Mouse (Mus musculus) lung, embryonic 16.5 days (tissue): ENCODE measurements around the gene Gm21972. TPM values are rescaled to one million over a fixed set of nuclear protein-coding genes. Genes with fewer than 3 reads are reported as not detected.

Source experiments
- ATAC-seq: fragments of 200-750 bp; cut with Nextera tagmentation; 2 replicates; pipeline ENCODE4 v1.8.0; 2017; ENCODE audit warnings: low read depth, mild to moderate bottlenecking, moderate library complexity
- H3K27ac ChIP-seq: fragments of 300-500 bp; sonication (generic); 2 replicates; pipeline ENCODE4 v1.5.1; 2014; ENCODE audit warnings: mild to moderate bottlenecking, control low read depth, low read length
- H3K27me3 ChIP-seq: fragments of 300-500 bp; sonication (generic); 2 replicates; pipeline ENCODE4 v1.6.1; 2014; ENCODE audit warnings: low read depth, low read length, mixed read lengths; ENCODE audit not compliant: control insufficient read depth, insufficient read depth
- H3K36me3 ChIP-seq: fragments of 300-500 bp; sonication (generic); 2 replicates; pipeline ENCODE4 v1.6.1; 2014; ENCODE audit warnings: low read length; ENCODE audit not compliant: control insufficient read depth, insufficient read depth
- H3K4me1 ChIP-seq: fragments of 300-500 bp; sonication (generic); replicated peaks from 2 replicates; pipeline ENCODE4 v1.6.1; 2014; ENCODE audit warnings: low read length, mixed read lengths; ENCODE audit not compliant: control insufficient read depth, insufficient read depth
- H3K4me2 ChIP-seq: fragments of 300-500 bp; sonication (generic); 2 replicates; pipeline ENCODE4 v1.6.1; 2014; ENCODE audit warnings: low read depth, low read length, control low read depth
- H3K4me3 ChIP-seq: fragments of 300-500 bp; sonication (generic); 2 replicates; pipeline ENCODE4 v1.5.1; 2014; ENCODE audit warnings: mild to moderate bottlenecking, low read length, control low read depth
- H3K9ac ChIP-seq: fragments of 300-500 bp; sonication (generic); 2 replicates; pipeline ENCODE4 v1.6.1; 2014; ENCODE audit warnings: low read length, control low read depth
- H3K9me3 ChIP-seq: fragments of 300-500 bp; sonication (generic); 2 replicates; pipeline ENCODE4 v1.6.1; 2016; ENCODE audit warnings: low read length; ENCODE audit not compliant: control insufficient read depth
- WGBS: fragments of 180-500 bp; shearing (Covaris S2); extraction: QIAGEN DNeasy Blood & Tissue Kit; methylation state at CpG from one replicate; pipeline ENCODE4 v1.1.7; 2014; 5-methylcytosine and 5-hydroxymethylcytosine counted together
- polyA plus RNA-seq: library from polyadenylated mRNA; unstranded; fragments of >200 nt; fragmentation: Nextera tagmentation; extraction: Ambion mirVana; gene quantifications from 2 replicates; pipeline ENCODE4 v1.2.1, GENCODE M21; 2015

The Gm21972 gene
- polyA plus RNA-seq: not detected in 2 replicates

DNA sequence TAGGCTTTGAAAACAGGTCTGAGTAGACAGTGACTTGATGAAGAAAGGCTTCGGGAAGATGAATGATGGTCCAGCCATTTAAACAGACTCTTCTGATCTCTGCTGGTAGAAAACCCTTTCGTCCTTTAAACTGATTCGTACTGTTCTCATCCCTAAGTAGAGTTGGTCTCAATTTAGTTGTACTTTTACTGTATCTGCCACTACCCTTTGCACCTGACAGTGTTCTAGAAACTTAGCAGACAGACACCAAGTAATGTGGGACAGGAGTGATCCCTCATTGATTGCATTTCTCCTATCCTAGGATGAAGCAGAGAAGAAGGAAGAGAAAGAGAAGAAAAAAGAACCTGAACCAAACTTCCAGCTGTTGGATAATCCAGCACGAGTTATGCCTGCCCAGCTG lies at the start of gene Gm21972:
TSS of gene Gm21972 (plus strand) at position 301 of the 400 bp plus-strand sequence.
- ATAC-seq: no peak
- no peaks in the 10 kb centered on the region for H3K9me3 ChIP-seq
- WGBS: 93% methylated on average over 4 of the region's 4 CpGs

DNA sequence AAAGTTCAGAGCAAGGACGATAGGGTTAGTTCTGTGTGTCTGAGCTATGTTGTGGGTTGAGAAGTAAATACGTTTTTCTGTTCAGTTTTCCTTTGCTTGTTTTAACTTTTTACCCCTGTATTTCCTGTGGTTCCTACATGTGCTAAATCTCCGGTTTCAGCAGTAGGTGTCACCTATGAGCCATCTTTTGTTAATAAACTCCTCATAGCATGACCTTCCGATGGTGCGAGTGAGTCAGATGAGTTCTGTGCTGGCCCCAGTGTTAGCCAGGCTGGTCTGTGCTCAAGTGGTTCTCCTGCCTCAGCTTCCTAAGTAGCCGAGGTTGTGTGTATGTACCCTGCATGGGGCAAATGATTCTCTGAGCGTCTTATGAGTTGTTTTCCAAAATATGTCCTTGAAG lies 39.0 kb upstream of the Gm21972 start:
- Histone ChIP-seq H3K4me2 (no peak overlapping the region), H3K27ac (no peak overlapping the region), H3K9ac (no peak overlapping the region), H3K36me3 (peaks cover 34% of the 10 kb centered on the region), H3K27me3 (no peaks in the 10 kb centered on the region), H3K4me1 (no peaks in the 10 kb centered on the region), H3K9me3 (no peaks in the 10 kb centered on the region), H3K4me3 (no peak overlapping the region)
- 81% methylated on average over 7 of the region's 7 CpGs for WGBS
- no peak for ATAC-seq

More for the DNA sequence above, at the start of gene Gm21972:
- peaks cover 42% of the 10 kb centered on the region for H3K36me3 ChIP-seq
- no peak within 1 kb of the TSS for H3K4me3 ChIP-seq
- no peaks in the 10 kb centered on the region for H3K27me3 ChIP-seq
- H3K9ac ChIP-seq: no peak within 1 kb of the TSS
- no peaks in the 10 kb centered on the region for H3K4me1 ChIP-seq
- no peak within 1 kb of the TSS for H3K27ac ChIP-seq
- no peak within 1 kb of the TSS for H3K4me2 ChIP-seq

- no peak overlapping the region for H3K27ac ChIP-seq
- H3K4me2 ChIP-seq: no peak overlapping the region
- no peaks in the 10 kb centered on the region for H3K27me3 ChIP-seq
- H3K36me3 ChIP-seq: peaks cover 3% of the 10 kb centered on the region; the same call in 1 of the 2 replicates
- WGBS: 95% methylated on average over 1 of the region's 1 CpGs
- H3K9ac ChIP-seq: no peak overlapping the region
- no peak overlapping the region for H3K4me3 ChIP-seq
- no peaks in the 10 kb centered on the region for H3K4me1 ChIP-seq
- H3K9me3 ChIP-seq: no peaks in the 10 kb centered on the region
- no peak for ATAC-seq
Measured at GRCm38 (mm10) chr1:86105054-86105453, 28.4 kb upstream of the Gm21972 start.

- no peaks in the 10 kb centered on the region for H3K9me3 ChIP-seq
- WGBS: 52% methylated on average over 6 of the region's 6 CpGs
- H3K4me1 ChIP-seq: no peaks in the 10 kb centered on the region
- H3K9ac ChIP-seq: no peak within 1 kb of the TSS
- H3K4me3 ChIP-seq: no peak within 1 kb of the TSS
- H3K4me2 ChIP-seq: no peak within 1 kb of the TSS
- peaks cover 4% of the 10 kb centered on the region; the same call in 1 of the 2 replicates for H3K36me3 ChIP-seq
- no peak within 1 kb of the TSS for H3K27ac ChIP-seq
- peak; percentile 81; the same call in 1 of the 2 replicates for ATAC-seq
- H3K27me3 ChIP-seq: no peaks in the 10 kb centered on the region
Measured at GRCm38 (mm10) chr1:86111779-86112178, 21.7 kb upstream of the Gm21972 start, which contains the start of gene Htr2b. Htr2b (minus strand) TSS chr1:86111970.

- no peak for ATAC-seq
- Histone ChIP-seq H3K9me3 (no peaks in the 10 kb centered on the region), H3K9ac (no peak overlapping the region), H3K27me3 (no peaks in the 10 kb centered on the region), H3K4me3 (no peak overlapping the region), H3K36me3 (peaks cover 17% of the 10 kb centered on the region), H3K27ac (no peak overlapping the region), H3K4me1 (no peaks in the 10 kb centered on the region), H3K4me2 (no peak overlapping the region)
- WGBS: 82% methylated on average over 3 of the region's 3 CpGs
Measured at GRCm38 (mm10) chr1:86114141-86114540, 19.3 kb upstream of the Gm21972 start.

DNA sequence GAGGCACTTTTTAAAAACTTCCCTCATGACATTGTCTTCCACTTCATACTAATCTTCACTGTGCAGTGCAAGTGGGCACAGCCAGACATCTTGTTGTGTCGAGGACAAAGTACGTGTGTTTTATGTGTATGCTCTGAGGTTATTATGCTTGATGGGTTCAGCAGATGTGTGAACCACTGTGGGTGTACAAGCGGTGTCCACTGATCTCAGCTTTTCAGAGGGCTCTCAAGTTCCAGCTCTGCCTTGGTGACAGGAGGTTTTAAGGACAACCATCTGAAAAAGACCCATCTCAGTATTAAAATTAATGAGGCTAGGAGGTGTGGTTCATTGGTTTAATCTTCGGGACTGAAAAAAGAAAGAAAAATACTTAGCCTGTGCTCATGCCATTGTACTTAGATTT lies 13.9 kb upstream of the Gm21972 start:
- Histone ChIP-seq H3K4me2 (no peak overlapping the region), H3K9ac (no peak overlapping the region), H3K27me3 (no peaks in the 10 kb centered on the region), H3K27ac (no peak overlapping the region), H3K4me1 (no peaks in the 10 kb centered on the region), H3K4me3 (no peak overlapping the region), H3K36me3 (peaks cover 23% of the 10 kb centered on the region), H3K9me3 (no peaks in the 10 kb centered on the region)
- ATAC-seq: no peak
- 87% methylated on average over 4 of the region's 4 CpGs for WGBS

DNA sequence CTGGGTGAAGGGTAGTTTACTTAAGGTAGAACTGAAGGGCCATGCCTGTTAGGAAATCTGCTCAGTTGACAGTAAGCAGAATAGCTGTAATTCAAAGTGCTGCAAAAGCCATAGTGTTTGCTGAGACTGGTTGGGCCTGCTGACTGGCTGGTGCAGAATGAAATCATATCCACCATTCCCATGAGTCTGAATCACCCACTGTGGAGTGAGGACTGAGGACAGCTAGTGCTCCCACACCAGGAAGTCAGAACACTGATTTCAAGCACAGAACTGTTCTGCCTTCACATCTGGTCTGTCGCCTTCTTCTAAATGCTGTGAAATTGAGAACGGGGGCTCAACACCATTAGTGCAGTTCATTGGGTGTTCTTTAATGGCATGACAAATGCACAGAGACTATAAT lies 7.4 kb upstream of the Gm21972 start:
- ATAC-seq: no peak
- Histone ChIP-seq H3K9me3 (no peaks in the 10 kb centered on the region), H3K4me2 (no peak overlapping the region), H3K4me1 (no peaks in the 10 kb centered on the region), H3K9ac (no peak overlapping the region), H3K36me3 (peaks cover 21% of the 10 kb centered on the region), H3K27me3 (no peaks in the 10 kb centered on the region), H3K27ac (no peak overlapping the region), H3K4me3 (no peak overlapping the region)
- 97% methylated on average over 2 of the region's 2 CpGs for WGBS

- Histone ChIP-seq H3K36me3 (peaks cover 45% of the 10 kb centered on the region), H3K27ac (no peak overlapping the region), H3K4me2 (no peak overlapping the region), H3K4me3 (no peak overlapping the region), H3K4me1 (no peaks in the 10 kb centered on the region), H3K9ac (no peak overlapping the region), H3K27me3 (no peaks in the 10 kb centered on the region), H3K9me3 (no peaks in the 10 kb centered on the region)
- 92% methylated on average over 6 of the region's 6 CpGs for WGBS
- no peak for ATAC-seq
Measured at GRCm38 (mm10) chr1:86135315-86135714, 1.9 kb downstream of the Gm21972 start.

DNA sequence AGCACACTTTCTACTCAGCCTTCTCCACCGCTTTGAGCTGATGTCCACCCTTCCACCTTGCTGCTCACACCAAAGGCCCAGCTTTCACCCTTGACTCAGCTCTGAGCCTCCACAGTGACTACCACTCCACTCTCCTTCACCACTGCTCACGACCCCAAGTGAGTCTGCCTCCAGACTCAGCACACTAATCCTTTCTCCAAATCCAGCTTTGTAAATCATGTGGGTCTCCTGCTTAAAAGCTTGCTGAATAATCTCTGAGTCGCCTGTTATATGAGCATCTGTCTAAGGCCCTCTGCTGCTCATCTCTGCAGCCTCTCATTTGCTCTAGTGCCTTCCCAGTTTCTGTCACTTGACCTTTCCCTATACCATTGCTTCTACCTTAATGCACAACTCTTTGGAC lies 7.6 kb downstream of the Gm21972 start:
- H3K36me3 ChIP-seq: peaks cover 18% of the 10 kb centered on the region
- no peak overlapping the region for H3K27ac ChIP-seq
- no peak overlapping the region for H3K4me3 ChIP-seq
- H3K4me1 ChIP-seq: no peaks in the 10 kb centered on the region
- no peaks in the 10 kb centered on the region for H3K9me3 ChIP-seq
- H3K27me3 ChIP-seq: no peaks in the 10 kb centered on the region
- H3K4me2 ChIP-seq: no peak overlapping the region
- WGBS: 80% methylated on average over 3 of the region's 3 CpGs
- no peak overlapping the region for H3K9ac ChIP-seq
- ATAC-seq: no peak

DNA sequence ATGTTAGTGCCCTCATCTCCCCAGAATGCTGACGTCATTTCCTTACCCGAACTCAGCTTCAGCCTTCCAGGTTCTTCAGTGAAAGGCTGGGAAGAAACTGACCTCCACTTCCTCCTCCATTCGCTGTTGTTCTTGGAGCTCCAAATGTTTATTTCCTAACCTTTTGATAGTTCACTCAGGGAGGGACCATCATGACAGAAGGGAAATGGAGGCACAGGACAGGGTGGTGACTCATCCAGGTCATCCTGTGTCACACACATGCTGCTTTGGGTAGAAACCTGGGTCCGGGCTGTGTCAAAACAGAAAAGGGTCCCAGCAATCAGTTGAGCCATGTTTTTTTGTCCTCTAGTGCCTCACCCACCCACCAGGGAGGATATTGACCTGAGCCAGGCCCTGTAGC lies 9.7 kb downstream of the Gm21972 start:
- no peaks in the 10 kb centered on the region for H3K9me3 ChIP-seq
- no peak overlapping the region for H3K9ac ChIP-seq
- ATAC-seq: no peak
- H3K27ac ChIP-seq: no peak overlapping the region
- no peaks in the 10 kb centered on the region for H3K4me1 ChIP-seq
- H3K36me3 ChIP-seq: peaks cover 6% of the 10 kb centered on the region
- no peaks in the 10 kb centered on the region for H3K27me3 ChIP-seq
- no peak overlapping the region for H3K4me2 ChIP-seq
- 74% methylated on average over 4 of the region's 4 CpGs for WGBS
- no peak overlapping the region for H3K4me3 ChIP-seq
